Mouse (Mus musculus): ENCODE data around the gene Fezf2.

DNA sequence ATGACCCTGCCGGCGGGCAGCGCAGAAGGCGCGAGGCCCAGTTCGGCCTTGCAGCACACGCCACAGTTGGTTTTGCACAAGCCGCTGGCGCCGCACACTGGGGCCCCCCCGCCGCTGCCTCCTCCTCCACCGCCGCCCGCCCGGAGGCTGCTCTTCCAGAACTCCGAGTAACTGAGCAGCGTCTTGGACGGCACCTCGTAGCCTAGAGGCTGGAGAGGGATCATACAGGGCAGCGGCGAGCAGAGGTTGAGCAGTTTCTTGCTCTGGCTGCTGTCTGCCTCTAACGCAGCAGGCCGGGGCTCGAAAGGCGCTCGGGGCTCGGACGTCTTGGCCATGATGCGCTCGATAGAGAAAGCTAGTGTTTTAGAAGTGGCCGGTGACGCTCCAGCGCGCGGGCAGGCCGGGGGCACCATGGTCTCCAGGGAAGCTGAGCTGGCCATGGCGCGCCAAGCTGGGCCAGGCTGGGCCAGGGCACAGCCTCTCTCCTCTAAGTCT is 3.2 kb downstream of the Fezf2 start:
- no peak for TF ChIP-seq CTCF (IDR thresholded peaks at IDR 0.05; ENCODE audit: borderline replicate concordance, insufficient read depth, low read depth, low read length)
- TF ChIP-seq POLR2A (IDR thresholded peaks at IDR 0.05; ENCODE audit: borderline replicate concordance, insufficient read depth, low read length) = no peak

Measured in cerebellum, adult 2 months (tissue).